Mouse (Mus musculus) ES-E14 (cell line): ENCODE measurements around the gene Gm3448. TPM values are rescaled to one million over a fixed set of nuclear protein-coding genes. Genes with fewer than 3 reads are reported as not detected.

ENCODE experiments used
- DNase-seq: peaks from one replicate; pipeline ENCODE4 v3.0.0-alpha.2; 2013; ENCODE audit warnings: low read depth, low spot score
- H3K27ac ChIP-seq: 2 replicates; pipeline ENCODE4 v1.5.1; 2012; ENCODE audit warnings: low read depth, mild to moderate bottlenecking, low read length, moderate library complexity, mixed read lengths; ENCODE audit not compliant: poor library complexity, insufficient read depth, severe bottlenecking
- H3K36me3 ChIP-seq: 2 replicates; pipeline ENCODE4 v1.6.1; 2012; ENCODE audit warnings: mild to moderate bottlenecking, low read length, moderate library complexity, mixed read lengths; ENCODE audit not compliant: control insufficient read depth, poor library complexity, insufficient read depth, severe bottlenecking
- H3K4me1 ChIP-seq, 2 experiments: fragments of 150-350 bp in 1 of 2; sonication (generic) in 1 of 2; 2 replicates each; pipeline ENCODE4 v1.6.1; 2012; ENCODE audit warnings: low read length in 2 of 2, mild to moderate bottlenecking in 1 of 2, mixed read lengths in 1 of 2; ENCODE audit not compliant: control insufficient read depth in 2 of 2, insufficient read depth in 2 of 2, poor library complexity in 1 of 2
- H3K4me3 ChIP-seq, 2 experiments: fragments of 150-350 bp in 1 of 2; sonication (generic) in 1 of 2; 2 replicates each; pipeline ENCODE4 v1.5.1; 2012; ENCODE audit warnings: low read length in 2 of 2, low read depth in 1 of 2, mild to moderate bottlenecking in 1 of 2, mixed read lengths in 1 of 2; ENCODE audit not compliant: insufficient read depth in 1 of 2, poor library complexity in 1 of 2, severe bottlenecking in 1 of 2
- H3K9ac ChIP-seq: 2 replicates; pipeline ENCODE4 v1.6.1; 2012; ENCODE audit warnings: low read depth, mild to moderate bottlenecking, low read length, mixed read lengths; ENCODE audit not compliant: poor library complexity, insufficient read depth, severe bottlenecking
- H3K9me3 ChIP-seq: fragments of 150-350 bp; sonication (generic); 2 replicates; pipeline ENCODE4 v1.6.1; 2012; ENCODE audit warnings: low read depth, mild to moderate bottlenecking, low read length; ENCODE audit not compliant: control insufficient read depth, insufficient read depth
- CHD2 ChIP-seq: IDR thresholded peaks from 2 replicates; pipeline ENCODE4 v1.6.1; 2014; ENCODE audit warnings: mild to moderate bottlenecking, low read depth, low read length, inconsistent platforms
- HCFC1 ChIP-seq: IDR thresholded peaks from 2 replicates; pipeline ENCODE4 v1.6.1; 2012; ENCODE audit warnings: low read length, inconsistent platforms, borderline replicate concordance; ENCODE audit not compliant: insufficient read depth
- MAFK ChIP-seq: IDR thresholded peaks from 2 replicates; pipeline ENCODE4 v1.6.1; 2014; ENCODE audit warnings: mild to moderate bottlenecking, low read depth, low read length, inconsistent platforms; ENCODE audit not compliant: insufficient read depth
- ZC3H11A ChIP-seq: IDR thresholded peaks from 2 replicates; pipeline ENCODE4 v1.6.1; 2012; ENCODE audit warnings: low read depth, mild to moderate bottlenecking, inconsistent platforms, low read length, borderline replicate concordance
- ZNF384 ChIP-seq: IDR thresholded peaks from 2 replicates; pipeline ENCODE4 v1.6.1; 2012; ENCODE audit warnings: low read depth, low read length, inconsistent platforms
- in situ Hi-C, 2 experiments: fragments of 600-800 bp; cut with MboI; formaldehyde crosslinking; loops; one replicate each; pipeline ENCODE4 v1.15.1; 2025; ENCODE audit warnings: low sequenced_read_pairs in 2 of 2, inconsistent platforms in 1 of 2; ENCODE audit not compliant: unreplicated experiment in 2 of 2
- total RNA-seq: library from RNA; depleted of rRNA; stranded (reverse); fragments of 300-350 nt; gene quantifications from 2 replicates; pipeline ENCODE4 v1.2.3, GENCODE M21; 2012

The Gm3448 gene
- total RNA-seq, 1 experiment: 17.7 TPM

DNA sequence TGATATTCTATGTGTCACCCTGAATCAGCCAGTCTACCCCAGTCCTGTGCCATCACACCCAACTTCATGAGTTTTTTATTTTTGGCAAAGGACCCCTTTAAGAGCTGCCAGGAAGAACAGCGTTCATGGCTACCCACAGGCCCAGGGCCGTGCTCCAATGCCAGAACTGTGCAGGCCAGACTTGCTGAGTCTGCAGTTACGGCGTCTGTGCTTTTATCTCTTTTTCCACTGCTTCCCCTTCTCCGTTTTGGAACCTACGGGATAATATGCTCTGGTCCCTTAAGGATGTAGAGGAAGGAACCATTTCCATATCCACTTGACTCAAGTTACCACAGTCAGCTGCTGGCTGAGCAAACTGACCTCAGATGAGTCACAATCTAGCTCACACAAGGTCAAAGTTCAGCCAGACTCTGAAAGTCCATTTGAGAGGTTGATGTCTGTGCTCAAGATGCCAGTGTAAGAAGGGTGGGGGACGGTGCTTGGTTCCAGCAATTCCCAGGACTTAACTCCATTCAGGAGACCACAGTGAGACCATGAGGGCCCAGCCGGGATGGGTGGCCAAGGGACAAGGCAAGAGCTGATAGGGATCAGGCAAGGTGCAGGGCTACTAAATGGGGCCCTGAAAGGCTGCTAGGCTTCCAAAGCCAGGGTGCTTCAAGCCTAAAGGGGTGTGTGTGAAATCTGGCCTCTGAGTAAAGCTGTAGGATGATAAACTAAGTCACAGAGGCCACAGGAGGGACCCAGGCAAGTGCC is 26.9 kb upstream of the Gm3448 start:
- Histone ChIP-seq H3K4me1 (peaks cover 0 to 5% of the 10 kb centered on the region in 2 experiments; a peak in 1 of 4 replicates), H3K36me3 (no peaks in the 10 kb centered on the region), H3K27ac (no peak overlapping the region), H3K4me3 (no peak overlapping the region), H3K9ac (no peak overlapping the region), H3K9me3 (no peaks in the 10 kb centered on the region)
- no peak for DNase-seq
- in situ Hi-C loops: loop anchor here in 1 of 2 experiments (25.0 kb wide), 1 partner anchor 394 kb away; no protein-coding TSS in a partner anchor
- TF ChIP-seq ZC3H11A (no peak), MAFK (peak; percentile 73)

DNA sequence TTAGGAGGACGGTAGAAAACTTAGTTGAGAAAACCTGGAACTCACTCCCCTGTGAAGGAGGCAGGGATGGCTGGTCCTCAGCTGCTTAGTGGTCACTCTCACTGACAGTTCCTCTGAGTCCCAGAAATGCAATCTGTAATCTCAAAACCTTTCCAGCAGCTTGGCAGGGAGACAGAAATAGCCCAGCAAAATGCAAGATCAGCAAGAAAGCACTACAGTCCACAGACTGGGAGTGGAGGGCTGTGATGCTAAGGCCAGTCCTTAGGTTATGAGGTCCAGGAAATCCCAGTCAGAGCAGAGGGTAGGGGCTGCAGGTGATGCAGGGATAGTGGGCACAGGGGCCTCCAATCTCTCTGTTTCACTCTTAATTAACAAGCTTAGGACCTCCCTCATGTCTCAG is 25.6 kb upstream of the Gm3448 start:
- Histone ChIP-seq H3K36me3 (0 out of 2 replicates have a peak, but pooled peaks cover 2% of the 10 kb centered on the region), H3K27ac (no peak overlapping the region), H3K9me3 (no peaks in the 10 kb centered on the region), H3K9ac (no peak overlapping the region), H3K4me3 (no peak overlapping the region), H3K4me1 (peaks cover 0 to 5% of the 10 kb centered on the region in 2 experiments; a peak in 1 of 4 replicates)
- TF ChIP-seq ZNF384 (no peak), MAFK (peak; percentile 43; the same call in 1 of the 2 replicates)
- in situ Hi-C loops: loop anchor here in 1 of 2 experiments (25.0 kb wide), 1 partner anchor 395 kb away; no protein-coding TSS in a partner anchor
- DNase-seq: no peak

DNA sequence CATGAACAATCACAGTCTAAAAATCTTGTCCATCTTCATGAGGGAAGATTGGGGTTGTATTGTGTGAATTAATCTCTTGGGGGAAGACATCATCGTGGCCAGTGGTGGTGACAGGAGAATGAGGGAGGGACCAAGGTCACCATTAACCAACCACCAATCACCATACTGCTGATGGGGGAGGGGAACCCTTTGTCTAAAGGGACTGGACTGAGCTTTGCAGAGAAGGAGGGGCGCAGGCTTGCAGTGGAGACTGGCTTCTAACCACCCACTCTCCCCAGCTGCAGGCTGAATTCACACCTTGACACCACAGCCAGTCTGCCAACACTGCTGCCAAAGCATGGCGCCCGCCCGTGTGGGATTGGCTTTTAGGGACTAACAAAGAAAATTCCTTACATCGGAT is 24.7 kb upstream of the Gm3448 start:
- DNase-seq: no peak
- TF ChIP-seq MAFK (no peak), CHD2 (no peak), HCFC1 (no peak), ZNF384 (no peak), ZC3H11A (no peak)
- in situ Hi-C loops: loop anchor here in 1 of 2 experiments (25.0 kb wide), 1 partner anchor 396 kb away; no protein-coding TSS in a partner anchor
- H3K9ac ChIP-seq: no peak overlapping the region
- H3K4me3 ChIP-seq: no peak overlapping the region
- no peak overlapping the region for H3K27ac ChIP-seq
- H3K36me3 ChIP-seq: 0 out of 2 replicates have a peak, but pooled peaks cover 2% of the 10 kb centered on the region
- peaks cover 0 to 5% of the 10 kb centered on the region in 2 experiments; a peak in 1 of 4 replicates for H3K4me1 ChIP-seq
- no peaks in the 10 kb centered on the region for H3K9me3 ChIP-seq

DNA sequence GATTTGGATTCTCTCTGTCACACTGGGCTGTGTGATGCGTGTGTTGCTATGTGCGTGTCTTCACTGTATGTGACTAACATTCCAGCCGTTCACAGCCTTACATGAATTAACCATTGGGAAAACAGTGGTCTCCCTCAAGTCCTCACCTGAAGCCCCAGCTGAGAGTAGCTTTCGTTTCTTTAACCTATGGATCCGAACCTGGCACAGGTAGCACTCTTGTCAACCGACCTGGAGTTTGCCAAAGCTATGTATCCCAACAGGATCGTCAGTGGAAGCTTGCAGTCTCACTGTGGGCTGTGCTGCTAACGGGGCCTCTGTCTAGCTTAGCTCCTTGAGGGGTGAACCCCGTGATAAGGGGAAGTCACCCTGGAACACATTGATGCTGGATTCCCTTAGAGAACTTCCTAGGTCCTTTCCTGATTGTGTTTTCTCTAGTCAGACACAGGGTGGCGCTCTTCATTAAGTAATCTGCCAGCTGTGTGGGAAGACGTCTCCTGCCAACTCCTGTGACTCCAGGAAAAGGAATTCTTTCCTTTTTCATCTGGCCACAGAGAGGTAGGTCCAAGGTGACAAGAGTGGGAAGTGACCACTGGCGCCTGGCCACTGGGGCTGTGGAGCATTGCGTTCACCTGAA is 24.2 kb upstream of the Gm3448 start:
- H3K9ac ChIP-seq: no peak overlapping the region
- in situ Hi-C loops: loop anchor here in 1 of 2 experiments (25.0 kb wide), 1 partner anchor 397 kb away; no protein-coding TSS in a partner anchor
- H3K4me1 ChIP-seq: peaks cover 0 to 5% of the 10 kb centered on the region in 2 experiments; a peak in 1 of 4 replicates
- no peak for TF ChIP-seq MAFK
- TF ChIP-seq ZC3H11A: peak; percentile 99
- TF ChIP-seq CHD2: no peak
- no peaks in the 10 kb centered on the region for H3K9me3 ChIP-seq
- H3K27ac ChIP-seq: no peak overlapping the region
- no peak overlapping the region for H3K4me3 ChIP-seq
- H3K36me3 ChIP-seq: peaks cover 2% of the 10 kb centered on the region; the same call in 1 of the 2 replicates
- peak; percentile 63 for DNase-seq
